Mouse (Mus musculus): ENCODE measurements at regions not wholly inside any gene's neighbourhood (a gene's known extent, or its start where the extent isn't known, plus 50 kb on each side); places are given as distances from the start of the nearest gene placed in this dataset.

DNA sequence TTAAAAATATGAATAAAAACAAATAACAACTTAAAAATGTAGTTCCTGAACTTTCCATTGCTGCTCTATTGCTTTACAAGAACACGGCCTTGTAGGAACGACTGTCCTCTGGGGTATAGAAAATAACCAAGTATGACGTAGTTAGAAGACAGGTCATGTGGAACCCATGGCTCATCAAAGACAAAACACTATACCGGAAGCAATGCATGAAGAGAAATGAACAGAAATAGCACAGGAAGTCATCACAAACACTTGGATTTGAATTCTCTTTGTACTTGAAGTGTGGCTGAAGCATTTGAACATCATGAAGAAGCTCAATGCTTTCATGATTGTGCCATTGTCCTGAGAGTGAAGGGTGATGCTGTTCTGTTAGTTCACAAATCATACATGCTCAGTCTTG lies 538.7 kb upstream of the Zfp462 start:
- intact Hi-C loops (cut with DNase I) = no loop called here

DNA sequence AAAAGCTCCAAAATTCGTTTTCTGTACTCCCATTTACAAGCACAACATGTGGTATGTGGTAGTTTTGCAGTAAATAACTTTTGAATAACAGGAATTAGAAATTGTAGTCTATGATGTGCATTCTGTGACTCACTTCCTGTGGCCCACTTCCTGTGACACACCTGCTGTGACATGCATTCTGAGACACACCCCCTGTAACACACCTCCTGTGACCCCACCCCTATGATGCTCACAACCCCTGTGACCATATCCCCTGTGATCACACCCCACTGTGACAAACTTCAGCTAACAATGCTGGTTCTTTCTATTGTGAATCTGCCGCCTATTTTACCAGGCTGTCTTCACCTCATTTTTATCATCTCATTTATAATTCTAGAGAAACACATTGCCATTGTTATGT lies 536.9 kb upstream of the Zfp462 start:
- intact Hi-C loops (cut with DNase I) = no loop called here
- no peak for DNase-seq

More for the DNA sequence above, 538.7 kb upstream of the Zfp462 start:
- no peak for DNase-seq

DNA sequence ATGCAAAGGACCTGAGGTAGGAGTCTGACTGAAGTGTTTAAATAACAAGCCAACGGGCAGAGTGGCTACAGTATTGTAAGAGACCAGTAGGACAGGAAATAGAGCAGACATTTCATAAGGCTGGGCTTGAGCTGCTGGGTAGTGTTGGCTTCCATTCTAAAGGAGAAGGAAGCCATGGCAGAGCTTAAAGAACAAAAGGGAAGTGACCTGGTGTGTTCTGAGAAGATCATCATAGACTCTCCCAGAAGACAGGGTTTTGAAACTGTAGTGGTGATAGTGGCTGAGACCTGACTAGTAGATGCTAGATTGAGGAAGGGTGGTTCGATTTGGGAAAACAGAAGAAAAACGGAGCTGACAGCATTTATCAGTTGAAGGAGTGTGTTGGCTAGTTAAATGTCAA lies 514.1 kb upstream of the Zfp462 start:
- no peak for DNase-seq

DNA sequence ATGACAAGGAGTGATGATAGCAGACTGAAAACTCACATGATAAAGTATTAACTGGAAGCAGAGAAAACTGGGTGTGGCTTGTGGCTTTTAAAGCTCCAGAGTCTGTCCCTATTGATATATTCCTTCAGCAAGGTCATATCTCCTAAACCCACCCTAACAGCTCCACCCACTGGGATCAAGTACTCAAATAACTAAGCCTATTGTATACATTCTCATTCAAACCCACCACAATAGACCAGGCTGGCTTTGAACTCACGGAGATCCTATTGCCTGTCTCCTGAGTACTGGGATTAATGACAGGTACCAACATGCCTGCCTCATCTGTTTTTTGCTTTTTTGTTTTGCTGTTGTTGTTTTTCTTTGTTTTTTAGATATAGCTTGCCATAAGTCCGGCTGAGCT lies 484.3 kb upstream of the Zfp462 start:
- no peak for DNase-seq
- intact Hi-C loops (cut with DNase I) = no loop called here

More for the DNA sequence above, 514.1 kb upstream of the Zfp462 start:
- intact Hi-C loops (cut with DNase I) = no loop called here

DNA sequence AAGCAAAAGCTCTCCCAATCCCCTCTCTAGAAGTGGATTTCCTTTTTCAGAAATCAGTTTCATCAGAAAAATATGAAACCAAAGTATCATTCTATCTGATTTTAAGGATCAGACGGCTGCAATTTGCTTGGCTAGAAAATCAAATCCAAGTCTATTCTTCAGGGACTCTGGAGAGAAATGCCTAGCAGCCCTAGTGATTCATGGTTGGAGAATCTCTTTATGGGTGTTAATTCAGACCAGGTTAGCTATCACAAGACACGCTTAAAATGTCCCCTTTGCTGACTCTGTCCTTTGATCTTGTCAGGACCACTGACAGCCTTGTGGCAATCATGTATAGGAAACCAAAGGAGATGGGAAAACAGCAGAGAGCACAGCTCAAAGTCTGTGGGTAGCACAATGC lies 475.7 kb upstream of the Zfp462 start:
- intact Hi-C loops (cut with DNase I) = no loop called here
- no peak for DNase-seq

DNA sequence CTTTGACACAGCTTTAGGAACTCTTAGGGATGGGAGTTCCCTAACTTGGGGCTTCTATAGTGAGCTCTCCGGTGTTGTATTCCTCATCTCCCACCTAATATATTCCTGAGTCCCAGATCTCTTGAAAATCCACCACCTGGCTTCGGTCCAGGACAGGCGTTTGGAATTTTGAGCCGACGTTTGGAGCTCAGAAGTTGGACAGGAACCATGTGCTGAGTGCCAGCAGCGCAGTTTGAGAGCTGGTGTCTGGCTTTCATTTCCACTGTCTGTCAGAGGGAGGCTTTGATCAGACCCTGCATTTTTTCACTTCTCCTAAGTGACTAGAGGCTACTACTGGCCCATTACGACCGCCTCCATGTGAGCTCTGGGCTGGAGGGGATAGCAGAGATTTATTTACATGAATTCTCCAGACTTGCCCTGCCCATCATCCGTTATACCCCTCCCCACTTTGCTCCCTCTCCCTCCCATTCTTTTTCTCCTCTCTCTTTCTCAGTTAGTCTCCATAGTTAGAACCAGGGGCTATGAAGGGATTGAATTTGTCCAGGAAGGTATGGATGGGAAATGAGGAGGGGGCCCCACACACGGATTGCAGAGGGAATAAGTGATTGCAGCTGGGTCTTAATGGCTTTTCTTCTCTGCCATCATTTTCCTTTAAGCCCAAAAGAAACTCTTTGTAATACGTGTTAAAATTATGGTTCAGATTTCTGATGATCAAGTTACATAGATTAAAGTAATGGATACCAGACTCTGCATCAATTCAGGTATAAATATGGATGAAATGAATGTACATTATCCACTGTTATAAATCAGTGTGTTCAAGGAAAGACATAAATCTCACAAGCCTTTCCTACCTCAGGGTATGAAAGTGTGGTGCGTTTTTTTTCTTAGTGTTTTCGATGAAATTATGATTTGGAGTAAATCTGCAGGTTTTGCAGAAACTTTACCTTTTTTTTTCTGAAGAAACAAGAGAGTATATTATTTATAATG lies 474.5 kb upstream of the Zfp462 start:
- intact Hi-C loops (cut with DNase I) = no loop called here
- peak; percentile 13 to 21 for DNase-seq

DNA sequence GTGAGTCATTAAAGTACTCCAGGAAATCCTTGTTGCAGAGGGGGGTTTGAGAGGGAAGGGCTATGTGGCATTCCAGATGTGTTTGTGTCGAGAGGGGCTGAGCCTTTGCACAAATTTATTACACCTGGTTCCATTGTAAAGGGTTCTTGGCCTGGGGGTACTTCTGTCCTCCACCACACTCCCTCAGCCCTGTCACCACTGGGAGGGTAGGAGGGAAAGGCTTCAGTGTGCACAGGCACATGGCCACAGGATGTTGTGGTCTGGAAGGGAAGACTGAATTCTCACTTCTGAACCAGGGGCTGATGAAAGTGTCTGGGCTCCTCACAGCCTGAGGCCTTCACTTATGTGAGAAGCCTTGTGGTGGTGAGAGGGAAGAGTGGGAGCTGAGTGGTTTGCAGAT lies 473.8 kb upstream of the Zfp462 start:
- no peak for DNase-seq
- intact Hi-C loops (cut with DNase I) = no loop called here

DNA sequence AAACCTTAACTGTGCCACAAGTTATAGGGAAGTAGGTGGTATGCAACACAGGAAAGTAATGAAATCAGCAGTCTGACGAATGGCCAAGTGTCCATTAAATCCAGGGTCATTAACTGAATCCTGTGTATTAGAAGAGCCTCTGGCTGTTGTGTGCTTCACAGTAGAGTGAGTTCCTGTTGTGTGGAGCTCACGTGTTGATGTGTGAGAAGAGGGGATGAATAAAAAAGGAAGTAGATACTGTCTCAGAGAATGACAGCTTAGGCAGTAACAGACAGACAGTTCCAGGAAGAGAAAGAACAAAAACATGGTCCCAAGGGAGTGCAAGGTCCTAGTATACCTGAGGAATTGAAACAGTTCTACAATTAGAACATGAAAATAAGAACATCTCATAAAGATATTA lies 463.1 kb upstream of the Zfp462 start:
- no peak for DNase-seq
- intact Hi-C loops (cut with DNase I) = no loop called here

DNA sequence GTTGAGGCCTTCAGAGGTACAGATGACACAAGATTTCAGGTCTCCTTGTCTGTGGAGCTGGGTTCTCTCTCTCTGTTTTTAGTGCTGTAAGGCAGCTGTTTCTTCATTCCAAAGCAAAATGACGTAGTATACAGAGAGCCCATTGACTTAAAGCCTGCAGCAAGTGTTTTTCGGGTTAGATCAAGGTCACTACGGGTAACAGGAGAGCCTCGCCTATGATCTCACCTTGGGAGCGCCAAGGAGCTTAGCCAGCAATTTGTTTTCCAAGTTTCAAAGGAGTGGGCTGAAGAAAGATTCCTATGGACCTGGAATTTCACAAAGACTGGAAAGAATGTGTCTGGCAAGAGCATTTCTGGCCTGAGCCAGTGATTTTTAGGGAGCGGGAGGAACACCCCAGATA lies 451.8 kb upstream of the Zfp462 start:
- intact Hi-C loops (cut with DNase I) = no loop called here
- peak in 1 of 2 experiments; percentile 5 for DNase-seq

DNA sequence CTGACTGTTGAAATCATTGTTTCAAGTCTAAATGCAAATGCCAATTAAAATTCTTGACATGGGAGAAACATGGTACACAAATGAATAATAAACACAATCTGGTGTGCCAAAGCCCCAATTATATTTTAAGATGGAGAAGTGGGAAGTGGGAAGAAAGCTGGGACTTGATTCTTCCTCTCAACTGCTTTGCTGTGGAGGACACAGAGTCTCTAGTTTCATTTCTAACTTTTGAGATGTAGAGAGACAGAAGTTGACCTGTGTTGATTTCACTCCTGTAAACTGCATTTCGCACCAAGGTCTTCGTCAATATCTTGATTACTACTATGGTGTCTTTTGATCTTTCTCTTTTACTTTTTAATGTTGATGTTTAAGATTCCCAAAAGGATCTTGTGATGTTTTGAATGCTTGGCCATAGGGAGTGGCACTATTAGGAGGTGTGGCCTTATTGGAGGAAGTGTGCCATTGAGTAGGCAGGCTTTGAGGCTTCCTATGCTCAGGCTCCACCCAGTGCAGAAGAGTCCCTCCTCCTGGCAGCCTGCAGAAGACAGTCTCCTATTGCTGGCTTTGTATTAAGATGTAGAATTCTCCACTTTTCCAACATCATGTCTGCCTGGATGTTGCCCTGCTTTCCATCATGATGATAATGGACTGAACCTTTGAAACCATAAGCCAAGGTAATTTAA lies 447.4 kb upstream of the Zfp462 start:
- no peak for DNase-seq
- intact Hi-C loops (cut with DNase I) = no loop called here

DNA sequence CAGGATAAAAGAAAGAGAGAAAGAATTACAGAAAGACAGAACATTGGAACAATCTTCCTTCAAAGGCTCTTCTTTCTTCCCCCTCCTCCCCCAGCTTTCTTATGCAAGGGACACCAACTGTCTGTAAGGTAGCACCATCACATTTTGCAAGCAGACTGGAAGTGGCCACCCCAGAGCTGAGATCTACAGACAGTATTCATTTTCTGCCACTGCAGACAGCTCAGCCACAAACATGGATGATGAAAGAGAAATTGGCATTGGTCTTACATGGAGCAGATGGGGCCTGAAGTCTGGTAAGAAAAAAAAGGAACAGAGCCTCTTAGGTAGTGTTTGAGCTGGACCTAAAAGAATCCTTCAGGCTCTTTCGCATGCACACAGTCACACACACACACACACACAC lies 428.9 kb upstream of the Zfp462 start:
- DNase-seq = no peak
- intact Hi-C loops (cut with DNase I) = no loop called here

DNA sequence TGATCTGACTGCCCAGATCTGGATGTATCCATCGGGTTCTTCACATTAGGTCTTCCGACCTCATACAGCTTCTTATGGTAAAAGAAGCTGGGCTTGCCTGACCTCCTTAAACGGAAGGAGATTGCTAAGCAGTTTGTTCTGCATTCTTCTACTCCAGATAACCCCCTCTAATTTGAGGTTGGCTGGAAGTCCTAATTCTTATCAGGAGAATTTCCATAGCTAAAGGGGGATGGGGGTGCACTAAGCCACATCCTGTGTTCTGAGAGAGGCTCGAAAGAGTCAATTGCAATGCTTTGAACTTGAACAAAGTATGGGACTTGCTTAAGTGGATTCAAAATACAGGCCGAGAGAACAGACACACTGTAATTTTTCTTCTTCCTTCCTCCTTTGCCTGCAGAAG lies 421.6 kb upstream of the Zfp462 start:
- no peak for DNase-seq
- intact Hi-C loops (cut with DNase I) = no loop called here

DNA sequence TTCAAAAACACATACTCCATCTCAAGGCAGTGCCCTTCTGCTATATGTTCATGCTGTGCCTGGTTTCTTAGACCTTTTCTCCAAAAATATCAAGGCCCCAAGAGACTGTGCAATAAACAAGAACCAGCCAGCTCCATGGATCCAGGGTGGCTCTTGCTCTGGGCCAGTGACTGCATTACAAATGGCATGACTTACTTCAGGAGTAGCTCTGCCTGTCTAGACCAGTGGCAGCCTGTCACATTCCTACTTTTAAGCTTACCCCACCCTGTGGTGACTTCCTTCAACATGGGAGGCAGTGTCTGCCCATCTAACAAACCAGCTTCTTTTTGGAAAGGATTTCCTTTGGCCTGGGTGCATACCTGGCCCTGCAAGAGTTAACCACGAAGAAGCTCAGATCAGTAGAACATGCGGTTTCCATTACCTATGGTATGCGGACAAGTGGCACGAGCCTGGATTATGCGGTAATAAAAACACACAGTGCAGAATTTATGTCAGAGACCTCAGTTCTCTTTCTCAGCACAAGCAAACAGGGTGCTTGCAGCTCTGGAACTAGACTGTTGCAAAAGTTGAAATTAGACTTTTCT lies 418.8 kb upstream of the Zfp462 start:
- no peak for DNase-seq
- intact Hi-C loops (cut with DNase I) = no loop called here

DNA sequence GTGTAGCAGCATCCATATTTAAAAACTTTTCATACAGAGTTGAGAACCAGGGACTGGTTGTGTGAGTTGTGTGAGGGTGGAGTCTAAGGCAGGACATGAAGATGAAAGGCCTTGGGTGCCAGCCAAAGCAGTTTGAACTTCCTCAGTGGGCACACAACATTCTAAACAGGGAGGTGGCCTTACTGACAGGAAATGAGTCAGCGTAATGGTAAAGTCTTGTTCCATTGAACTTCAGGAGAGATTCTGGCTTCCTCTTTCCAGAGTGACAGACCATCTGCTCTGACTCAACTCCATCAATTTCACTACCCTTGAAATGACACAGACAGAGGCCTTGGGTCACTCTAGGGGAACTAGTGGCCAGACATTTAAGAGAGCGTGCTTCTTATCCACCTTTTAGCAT lies 417.2 kb upstream of the Zfp462 start:
- peak in 1 of 2 experiments; percentile 15 for DNase-seq
- intact Hi-C loops (cut with DNase I) = no loop called here

DNA sequence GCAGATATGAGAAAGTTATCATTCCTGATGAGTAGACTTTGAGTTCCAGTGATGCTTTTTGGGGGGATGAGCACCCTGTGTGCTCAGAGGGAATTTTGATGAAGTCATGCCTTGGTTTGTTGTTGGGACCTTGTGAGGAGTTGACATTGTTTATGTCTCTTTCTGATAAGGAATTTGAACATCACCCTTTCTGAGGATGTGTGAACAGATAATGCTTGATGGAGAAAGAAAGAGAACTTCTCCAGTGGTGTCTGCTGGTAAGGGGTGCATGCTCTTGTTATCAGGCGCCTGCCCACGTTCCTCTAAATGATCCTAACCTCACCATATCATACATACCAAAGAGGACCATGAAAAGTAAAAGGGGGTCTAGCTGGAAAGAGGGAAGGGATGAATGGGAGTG lies 413.1 kb upstream of the Zfp462 start:
- intact Hi-C loops (cut with DNase I) = no loop called here
- no peak for DNase-seq

DNA sequence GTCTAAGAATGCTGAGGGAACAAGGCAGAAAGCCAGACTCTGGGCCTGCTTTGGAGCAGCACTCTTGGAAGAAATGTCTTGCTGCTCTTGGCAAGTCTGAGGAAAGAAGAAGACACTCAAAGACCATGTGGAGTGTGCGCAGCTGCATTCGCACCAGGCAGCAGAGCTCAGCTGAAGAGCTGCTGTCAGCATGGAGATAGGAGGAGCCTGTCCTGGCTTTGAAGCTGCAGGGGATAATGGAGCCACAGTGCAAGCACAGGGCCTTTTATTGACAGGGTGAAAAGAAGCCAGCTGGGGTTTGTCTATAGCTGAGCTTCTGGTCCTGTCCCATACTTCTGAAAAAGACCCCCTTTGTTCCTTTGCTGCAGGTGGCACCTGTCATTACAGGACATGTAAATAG lies 411.0 kb upstream of the Zfp462 start:
- no peak for DNase-seq

DNA sequence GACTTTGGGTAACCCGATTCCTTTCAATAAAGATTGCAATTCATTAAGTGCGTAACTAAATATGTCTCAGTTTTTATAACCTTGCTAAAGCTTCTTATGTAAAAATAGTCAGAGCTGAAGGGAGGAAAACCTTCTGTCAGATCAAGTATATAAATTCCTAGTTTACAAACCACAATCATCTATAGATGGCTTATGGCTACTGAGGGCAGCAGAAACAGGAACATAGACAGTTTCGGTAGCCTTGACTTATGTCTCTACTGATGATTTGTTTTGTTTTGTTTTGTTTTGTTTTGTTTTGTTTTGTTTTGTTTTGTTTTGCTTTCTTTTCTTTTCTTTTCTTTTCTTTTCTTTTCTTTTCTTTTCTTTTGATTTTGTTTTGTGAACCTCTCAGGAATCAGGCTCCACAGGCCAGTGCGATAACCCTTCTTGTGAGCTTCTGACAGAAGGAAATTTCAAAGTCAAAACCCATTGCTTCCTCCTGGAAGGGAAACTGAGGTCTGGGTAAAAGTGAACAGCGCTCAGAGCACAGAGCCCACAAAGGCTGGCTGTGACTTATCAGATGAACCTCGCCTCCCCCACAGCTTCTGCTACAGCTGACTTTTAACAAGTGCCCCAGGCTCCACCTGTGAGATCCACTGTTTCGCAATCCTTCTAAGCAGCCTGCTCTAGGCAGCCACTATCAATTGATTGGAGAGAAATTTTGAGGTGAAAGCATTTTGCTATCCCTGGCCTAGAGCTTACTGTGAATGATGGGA lies 391.8 kb upstream of the Zfp462 start:
- intact Hi-C loops (cut with DNase I) = no loop called here
- no peak for DNase-seq

More for the DNA sequence above, 411.0 kb upstream of the Zfp462 start:
- intact Hi-C loops (cut with DNase I) = no loop called here

DNA sequence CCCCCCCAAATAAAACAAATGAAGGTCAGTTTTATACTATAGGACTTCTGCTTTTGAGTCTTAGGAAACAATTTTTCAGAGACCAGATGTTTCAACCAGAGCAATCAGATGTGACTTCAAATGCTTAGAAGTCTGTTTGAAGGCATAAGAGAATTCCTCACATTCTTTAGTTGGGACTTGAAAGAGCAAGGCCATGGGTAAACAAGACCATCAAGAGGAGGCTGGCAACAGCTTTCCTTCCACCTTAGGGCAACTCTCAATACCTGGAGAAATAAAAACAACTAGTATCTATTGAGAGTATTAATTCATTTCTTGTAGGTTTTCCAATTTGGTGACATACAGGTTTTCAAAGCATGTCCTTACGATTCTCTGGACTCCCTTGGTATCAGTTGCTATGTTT lies 381.8 kb upstream of the Zfp462 start:
- no peak for DNase-seq
- intact Hi-C loops (cut with DNase I) = no loop called here

DNA sequence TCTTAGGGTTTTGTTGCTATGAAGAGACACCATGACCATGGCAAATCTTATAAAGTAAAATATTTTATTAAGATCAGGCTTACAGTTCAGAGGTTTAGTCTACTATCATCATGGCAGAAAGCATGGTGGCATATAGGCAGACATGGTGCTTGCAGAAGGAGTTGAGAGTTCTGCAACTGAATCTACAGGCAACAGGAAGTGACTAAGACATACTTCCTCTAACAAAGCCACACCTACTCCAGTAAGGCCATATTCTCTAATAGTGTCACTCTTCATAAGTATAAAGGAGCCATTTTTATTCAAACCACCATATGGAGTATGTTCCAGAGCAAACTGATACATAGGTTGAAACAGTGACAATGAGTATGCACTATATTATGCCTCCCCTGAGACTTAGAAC lies 371.7 kb upstream of the Zfp462 start:
- no peak for DNase-seq
- intact Hi-C loops (cut with DNase I) = no loop called here

DNA sequence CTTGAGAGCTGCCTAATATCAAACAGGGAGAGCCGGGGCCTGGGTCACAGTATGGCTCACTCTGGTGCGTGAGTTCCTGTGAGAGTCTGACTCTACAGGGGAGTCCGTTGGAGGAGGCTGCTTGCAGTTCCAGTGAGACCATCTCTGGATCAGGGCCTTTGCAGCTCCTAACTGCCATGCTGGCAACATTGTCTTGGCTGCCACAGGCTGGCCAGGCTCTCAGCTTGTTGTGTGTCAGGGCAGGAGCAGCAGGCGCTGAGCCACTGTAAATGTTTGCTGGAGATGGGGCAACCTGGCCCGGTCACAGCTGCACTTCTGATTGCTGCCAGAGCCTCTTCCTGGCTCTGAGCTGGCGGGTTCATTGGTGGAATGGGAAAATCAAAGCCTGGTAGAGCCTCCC lies 357.7 kb upstream of the Zfp462 start:
- intact Hi-C loops (cut with DNase I) = no loop called here
- peak; percentile 26 to 33 for DNase-seq

DNA sequence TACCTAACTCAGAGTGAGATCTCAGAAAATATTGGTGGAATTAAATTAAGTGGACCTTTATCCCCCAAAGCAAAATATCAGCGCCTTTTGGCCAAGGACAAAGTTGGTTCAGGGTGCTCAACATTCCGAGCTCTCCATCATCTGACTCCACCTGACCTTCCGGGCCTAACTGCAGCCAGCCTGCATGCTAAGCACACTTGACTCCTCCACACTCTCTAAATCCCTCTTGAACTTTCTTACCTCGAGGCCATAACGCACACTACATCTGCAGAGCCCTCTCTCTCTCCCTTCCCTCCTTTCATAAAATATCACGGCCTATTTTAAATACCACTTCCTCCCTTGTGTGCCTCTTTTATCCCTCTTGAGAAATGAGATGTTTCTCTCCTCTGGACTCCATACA lies 356.1 kb upstream of the Zfp462 start:
- DNase-seq = no peak
- intact Hi-C loops (cut with DNase I) = no loop called here

Measured in gastrocnemius, postnatal 36 days (tissue).